Mouse (Mus musculus) forebrain, embryonic 12.5 days (tissue): ENCODE measurements at regions not wholly inside any gene's neighbourhood (a gene's known extent, or its start where the extent isn't known, plus 50 kb on each side); places are given as distances from the start of the nearest gene placed in this dataset.

Source experiments
- ATAC-seq: fragments of 200-750 bp; cut with Nextera tagmentation; 2 replicates; pipeline ENCODE4 v1.8.0; 2017; ENCODE audit warnings: moderate TSS enrichment; ENCODE audit not compliant: low FRiP score
- H3K27ac ChIP-seq: fragments of 300-500 bp; sonication (generic); 2 replicates; pipeline ENCODE4 v1.5.1; 2016; ENCODE audit warnings: mild to moderate bottlenecking
- H3K27me3 ChIP-seq: fragments of 300-500 bp; sonication (generic); 2 replicates; pipeline ENCODE4 v1.6.1; 2016; ENCODE audit warnings: mild to moderate bottlenecking
- H3K36me3 ChIP-seq: fragments of 300-500 bp; sonication (generic); replicated peaks from 2 replicates; pipeline ENCODE4 v1.6.1; 2016; ENCODE audit warnings: mild to moderate bottlenecking
- H3K4me1 ChIP-seq: fragments of 300-500 bp; sonication (generic); 2 replicates; pipeline ENCODE4 v1.6.1; 2016
- H3K4me2 ChIP-seq: fragments of 300-500 bp; sonication (generic); 2 replicates; pipeline ENCODE4 v1.6.1; 2016; ENCODE audit warnings: mild to moderate bottlenecking, moderate library complexity
- H3K4me3 ChIP-seq: fragments of 300-500 bp; sonication (generic); replicated peaks from 2 replicates; pipeline ENCODE4 v1.5.1; 2016; ENCODE audit warnings: mild to moderate bottlenecking
- H3K9ac ChIP-seq: fragments of 300-500 bp; sonication (generic); 2 replicates; pipeline ENCODE4 v1.6.1; 2016; ENCODE audit warnings: mild to moderate bottlenecking
- H3K9me3 ChIP-seq: fragments of 300-500 bp; sonication (generic); 2 replicates; pipeline ENCODE4 v1.6.1; 2016
- WGBS: fragments of 180-500 bp; shearing (Covaris S2); methylation state at CpG from one replicate; pipeline ENCODE4 v1.1.7; 2016; 5-methylcytosine and 5-hydroxymethylcytosine counted together

DNA sequence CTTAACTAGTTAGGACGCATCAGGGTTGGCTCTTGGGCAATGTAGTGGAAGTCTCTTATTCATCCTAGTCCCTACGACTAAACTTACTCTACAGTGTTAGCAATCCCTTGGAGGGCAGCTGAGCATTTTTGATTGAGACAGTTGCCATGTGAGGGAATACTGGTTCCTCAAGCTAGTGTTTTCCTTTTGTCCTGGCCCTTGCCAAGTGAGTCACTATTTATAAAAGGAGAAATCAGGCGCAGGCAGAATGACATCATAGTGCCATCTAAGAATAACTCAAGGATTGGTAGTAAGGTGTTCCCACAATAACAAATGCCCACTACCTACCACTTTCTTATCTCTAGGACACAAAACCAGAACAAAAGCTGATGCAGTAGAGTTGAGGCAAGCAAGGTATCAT lies 360.5 kb downstream of the Rab28 start:
- WGBS, result 89% methylated on average over 3 of the region's 3 CpGs
- Histone ChIP-seq H3K9ac (no peak overlapping the region), H3K9me3 (no peaks in the 10 kb centered on the region), H3K27ac (no peak overlapping the region), H3K36me3 (no peaks in the 10 kb centered on the region), H3K4me2 (no peak overlapping the region), H3K4me1 (no peaks in the 10 kb centered on the region), H3K4me3 (no peak overlapping the region), H3K27me3 (no peaks in the 10 kb centered on the region)
- ATAC-seq, result no peak

- H3K4me3 ChIP-seq, result no peak overlapping the region
- ATAC-seq, result no peak
- H3K27me3 ChIP-seq, result no peaks in the 10 kb centered on the region
- WGBS, result 94% methylated on average over 1 of the region's 1 CpGs
- H3K9ac ChIP-seq, result no peak overlapping the region
- H3K4me1 ChIP-seq, result no peaks in the 10 kb centered on the region
- no peak overlapping the region for H3K27ac ChIP-seq
- H3K4me2 ChIP-seq, result no peak overlapping the region
- no peaks in the 10 kb centered on the region for H3K36me3 ChIP-seq
- H3K9me3 ChIP-seq, result no peaks in the 10 kb centered on the region
Observed at GRCm38 (mm10) chr5:41340581-41340980, 367.4 kb downstream of the Rab28 start.

GRCm38 (mm10) chr5:41296440-41296839 lies 411.5 kb downstream of the Rab28 start:
- no peaks in the 10 kb centered on the region for H3K4me1 ChIP-seq
- H3K9me3 ChIP-seq, result no peaks in the 10 kb centered on the region
- ATAC-seq, result no peak
- H3K36me3 ChIP-seq, result no peaks in the 10 kb centered on the region
- no peaks in the 10 kb centered on the region for H3K27me3 ChIP-seq
- H3K4me2 ChIP-seq, result no peak overlapping the region
- H3K4me3 ChIP-seq, result no peak overlapping the region
- WGBS, result 72% methylated on average over 1 of the region's 1 CpGs
- no peak overlapping the region for H3K9ac ChIP-seq
- no peak overlapping the region for H3K27ac ChIP-seq

GRCm38 (mm10) chr5:41266731-41267130 lies 441.2 kb downstream of the Rab28 start:
- H3K27ac ChIP-seq, result no peak overlapping the region
- H3K4me2 ChIP-seq, result no peak overlapping the region
- no peaks in the 10 kb centered on the region for H3K4me1 ChIP-seq
- H3K4me3 ChIP-seq, result no peak overlapping the region
- no peaks in the 10 kb centered on the region for H3K9me3 ChIP-seq
- no peak for ATAC-seq
- no peaks in the 10 kb centered on the region for H3K27me3 ChIP-seq
- no peaks in the 10 kb centered on the region for H3K36me3 ChIP-seq
- no peak overlapping the region for H3K9ac ChIP-seq

DNA sequence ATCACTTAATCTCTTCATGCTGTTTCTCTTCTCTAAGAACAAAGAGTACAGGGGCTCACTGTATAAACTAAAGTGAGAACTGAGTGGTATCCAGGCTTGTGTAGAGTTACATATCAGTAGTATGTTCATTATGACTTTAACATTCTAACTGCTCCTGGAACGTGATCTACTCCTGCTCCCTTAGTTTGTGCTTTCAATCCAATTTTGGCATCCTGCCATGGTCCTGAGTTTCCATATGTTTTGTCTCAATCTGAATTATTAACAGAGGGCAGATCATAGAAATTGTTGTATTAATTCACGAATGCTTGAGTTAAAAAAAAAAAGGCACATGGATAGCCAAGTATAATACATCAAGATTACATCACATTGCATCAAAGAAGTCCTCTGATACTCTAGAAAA lies 441.6 kb downstream of the Rab28 start:
- Histone ChIP-seq H3K4me1 (no peaks in the 10 kb centered on the region), H3K9me3 (no peaks in the 10 kb centered on the region), H3K27ac (no peak overlapping the region), H3K27me3 (no peaks in the 10 kb centered on the region), H3K36me3 (no peaks in the 10 kb centered on the region), H3K9ac (no peak overlapping the region), H3K4me3 (no peak overlapping the region), H3K4me2 (no peak overlapping the region)
- ATAC-seq, result no peak
- WGBS, result 57% methylated on average over 2 of the region's 2 CpGs

- no peak for ATAC-seq
- H3K4me1 ChIP-seq, result no peaks in the 10 kb centered on the region
Observed at GRCm38 (mm10) chr5:41261654-41262237, 446.2 kb downstream of the Rab28 start.

More at GRCm38 (mm10) chr5:41261654-41262237, 446.2 kb downstream of the Rab28 start:
- no peak overlapping the region for H3K4me2 ChIP-seq
- no peaks in the 10 kb centered on the region for H3K36me3 ChIP-seq
- no peak overlapping the region for H3K4me3 ChIP-seq
- H3K27ac ChIP-seq, result no peak overlapping the region
- no peaks in the 10 kb centered on the region for H3K9me3 ChIP-seq
- 72% methylated on average over 5 of the region's 5 CpGs for WGBS
- H3K27me3 ChIP-seq, result no peaks in the 10 kb centered on the region
- no peak overlapping the region for H3K9ac ChIP-seq
